Mouse (Mus musculus) heart, embryonic 14.5 days (tissue): Measurements from ENCODE around the gene Nfib. TPM values are rescaled to one million over a fixed set of nuclear protein-coding genes. Genes with fewer than 3 reads are reported as not detected.

Experiments used
- ATAC-seq: fragments of 200-750 bp; cut with Nextera tagmentation; 2 replicates; pipeline ENCODE4 v1.8.0; 2017; ENCODE audit warnings: low read depth, moderate TSS enrichment; ENCODE audit not compliant: insufficient number of reproducible peaks, insufficient read depth, low FRiP score
- H3K27ac ChIP-seq, 2 experiments: fragments of 200-500 bp in 1 of 2; fragments of 300-500 bp in 1 of 2; sonication (generic) in 1 of 2; replicated peaks in 1 of 2; 2 replicates each; pipeline ENCODE4 v1.5.1; 2012 to 2014; ENCODE audit warnings: low read depth in 2 of 2, low read length in 2 of 2, control low read depth in 1 of 2, mild to moderate bottlenecking in 1 of 2, mixed read lengths in 1 of 2; ENCODE audit not compliant: control insufficient read depth in 1 of 2, insufficient read depth in 1 of 2
- H3K27me3 ChIP-seq: fragments of 300-500 bp; sonication (generic); 2 replicates; pipeline ENCODE4 v1.6.1; 2014; ENCODE audit warnings: mild to moderate bottlenecking, low read length, control low read depth; ENCODE audit not compliant: control insufficient read depth, insufficient read depth
- H3K36me3 ChIP-seq: fragments of 300-500 bp; sonication (generic); 2 replicates; pipeline ENCODE4 v1.6.1; 2014; ENCODE audit warnings: mild to moderate bottlenecking, control low read depth, low read length, mixed read lengths; ENCODE audit not compliant: control insufficient read depth, insufficient read depth
- H3K4me1 ChIP-seq, 2 experiments: fragments of 200-500 bp in 1 of 2; fragments of 300-500 bp in 1 of 2; sonication (generic) in 1 of 2; 2 replicates each; pipeline ENCODE4 v1.6.1; 2012 to 2014; ENCODE audit warnings: low read length in 2 of 2, control low read depth in 1 of 2, mixed read lengths in 1 of 2; ENCODE audit not compliant: control insufficient read depth in 2 of 2, insufficient read depth in 2 of 2
- H3K4me2 ChIP-seq: fragments of 300-500 bp; sonication (generic); 2 replicates; pipeline ENCODE4 v1.6.1; 2014; ENCODE audit warnings: mild to moderate bottlenecking, low read length
- H3K4me3 ChIP-seq, 2 experiments: fragments of 200-500 bp in 1 of 2; fragments of 300-500 bp in 1 of 2; sonication (generic) in 1 of 2; 2 replicates each; pipeline ENCODE4 v1.5.1; 2012 to 2014; ENCODE audit warnings: low read length in 2 of 2, mild to moderate bottlenecking in 2 of 2, control low read depth in 1 of 2, low read depth in 1 of 2, moderate library complexity in 1 of 2; ENCODE audit not compliant: control insufficient read depth in 1 of 2, insufficient read depth in 1 of 2
- H3K9ac ChIP-seq: fragments of 300-500 bp; sonication (generic); 2 replicates; pipeline ENCODE4 v1.6.1; 2014; ENCODE audit warnings: mild to moderate bottlenecking, low read length
- H3K9me3 ChIP-seq: fragments of 300-500 bp; sonication (generic); 2 replicates; pipeline ENCODE4 v1.6.1; 2016; ENCODE audit warnings: low read length, control low read depth; ENCODE audit not compliant: control insufficient read depth
- WGBS: fragments of 180-500 bp; shearing (Covaris S2); extraction: QIAGEN DNeasy Blood & Tissue Kit; methylation state at CpG from one replicate; pipeline ENCODE4 v1.1.7; 2014; 5-methylcytosine and 5-hydroxymethylcytosine counted together
- polyA plus RNA-seq: library from polyadenylated mRNA; unstranded; fragments of >200 nt; fragmentation: Nextera tagmentation; extraction: Ambion mirVana; gene quantifications from 2 replicates; pipeline ENCODE4 v1.2.1, GENCODE M21; 2014

The Nfib gene
- polyA plus RNA-seq, 1 experiment from 2014 or later: 79.8 TPM

- H3K9ac ChIP-seq: no peak overlapping the region
- 17% methylated on average over 4 of the region's 4 CpGs for WGBS
- ATAC-seq: no peak
- no peak overlapping the region for H3K27ac ChIP-seq
- no peak overlapping the region for H3K4me3 ChIP-seq
- H3K4me2 ChIP-seq: no peak overlapping the region
- no peaks in the 10 kb centered on the region for H3K9me3 ChIP-seq
- no peaks in the 10 kb centered on the region for H3K36me3 ChIP-seq
- no peaks in the 10 kb centered on the region for H3K27me3 ChIP-seq
- peaks cover 10 to 27% of the 10 kb centered on the region in 2 experiments for H3K4me1 ChIP-seq
Observed at GRCm38 (mm10) chr4:82589345-82589890, 116.1 kb downstream of the Nfib start.

DNA sequence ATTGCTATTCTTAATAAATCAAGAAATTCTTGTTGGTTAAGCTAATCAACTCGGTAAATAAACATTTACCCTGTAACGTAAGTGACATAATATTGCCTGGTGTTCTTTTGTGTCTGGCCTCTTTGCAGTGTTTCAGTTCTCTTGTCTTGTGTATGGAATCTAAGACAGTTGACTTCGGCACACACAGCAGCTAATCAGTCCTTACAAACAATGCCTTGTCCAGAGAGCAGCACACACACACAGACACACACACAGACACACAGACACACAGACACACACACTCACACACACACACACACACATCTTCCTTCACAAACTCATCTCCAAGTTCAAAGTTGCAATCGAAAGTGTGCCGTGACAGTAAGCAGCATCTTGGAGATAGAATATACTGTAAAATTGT lies 116.8 kb downstream of the Nfib start:
- Histone ChIP-seq H3K4me1 (peaks cover 8 to 23% of the 10 kb centered on the region in 2 experiments), H3K4me3 (no peak overlapping the region), H3K27me3 (no peaks in the 10 kb centered on the region), H3K36me3 (no peaks in the 10 kb centered on the region), H3K27ac (no peak overlapping the region), H3K4me2 (no peak overlapping the region), H3K9ac (no peak overlapping the region), H3K9me3 (no peaks in the 10 kb centered on the region)
- ATAC-seq: no peak
- WGBS: 73% methylated on average over 5 of the region's 5 CpGs

DNA sequence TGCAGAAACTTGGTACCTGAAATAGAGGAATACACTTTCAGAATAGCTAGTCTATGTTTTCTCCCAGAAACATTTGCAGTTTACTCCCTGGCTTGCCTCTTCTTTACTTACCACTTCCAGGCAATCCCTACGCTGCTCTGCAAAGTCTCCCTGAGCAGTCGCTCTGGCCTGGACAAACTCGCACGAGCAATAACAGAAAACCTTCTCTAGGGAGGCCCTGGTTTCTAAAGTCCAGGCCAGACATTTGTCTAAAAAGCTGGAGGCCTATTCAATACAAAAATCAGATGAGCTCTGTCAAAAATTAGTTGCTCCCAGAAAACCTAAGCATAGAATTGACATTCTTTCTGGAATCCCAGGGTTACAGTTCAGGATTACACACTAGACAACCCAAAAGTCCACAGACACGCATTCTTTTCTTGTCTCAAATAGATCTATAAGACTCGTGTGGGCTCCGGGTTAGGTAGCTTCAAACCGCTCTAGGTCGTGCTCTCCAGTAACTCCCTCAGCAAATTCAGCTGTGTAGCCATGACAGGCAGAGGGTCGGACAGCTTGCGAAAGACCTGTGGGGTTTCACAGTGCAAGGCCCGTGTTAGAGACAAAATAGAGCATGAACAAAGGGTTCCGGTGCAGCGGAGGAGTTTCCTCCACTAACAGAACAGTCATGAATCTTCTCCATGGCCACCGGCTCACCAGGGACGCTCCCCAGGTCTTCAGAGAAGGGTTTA lies 118.2 kb downstream of the Nfib start:
- 80% methylated on average over 16 of the region's 16 CpGs for WGBS
- ATAC-seq: no peak

GRCm38 (mm10) chr4:82586637-82587036 lies 118.9 kb downstream of the Nfib start:
- Histone ChIP-seq H3K27me3 (no peaks in the 10 kb centered on the region), H3K27ac (no peak overlapping the region), H3K36me3 (no peaks in the 10 kb centered on the region), H3K9me3 (no peaks in the 10 kb centered on the region), H3K4me2 (no peak overlapping the region), H3K4me3 (no peak overlapping the region), H3K9ac (no peak overlapping the region), H3K4me1 (peaks cover 6 to 8% of the 10 kb centered on the region in 2 experiments; a peak in 3 of 4 replicates)
- WGBS: 74% methylated on average over 5 of the region's 5 CpGs
- ATAC-seq: no peak

More for the DNA sequence above, 118.2 kb downstream of the Nfib start:
- no peaks in the 10 kb centered on the region for H3K9me3 ChIP-seq
- H3K36me3 ChIP-seq: no peaks in the 10 kb centered on the region
- no peak overlapping the region for H3K27ac ChIP-seq
- no peak overlapping the region for H3K9ac ChIP-seq
- no peaks in the 10 kb centered on the region for H3K27me3 ChIP-seq
- H3K4me1 ChIP-seq: peaks cover 6 to 10% of the 10 kb centered on the region in 2 experiments; a peak in 3 of 4 replicates
- H3K4me3 ChIP-seq: no peak overlapping the region
- H3K4me2 ChIP-seq: no peak overlapping the region

GRCm38 (mm10) chr4:82585536-82585935 lies 120.0 kb downstream of the Nfib start:
- H3K27me3 ChIP-seq: no peaks in the 10 kb centered on the region
- no peak overlapping the region for H3K9ac ChIP-seq
- whole genome bisulfite sequencing: 74% methylated on average over 9 of the region's 9 CpGs
- no peak overlapping the region for H3K4me2 ChIP-seq
- H3K9me3 ChIP-seq: no peaks in the 10 kb centered on the region
- no peak overlapping the region for H3K4me3 ChIP-seq
- H3K27ac ChIP-seq: no peak overlapping the region
- no peaks in the 10 kb centered on the region for H3K36me3 ChIP-seq
- peaks cover 6 to 8% of the 10 kb centered on the region in 2 experiments; a peak in 3 of 4 replicates for H3K4me1 ChIP-seq
- ATAC-seq: no peak

- Histone ChIP-seq H3K27ac (no peak overlapping the region), H3K4me2 (no peak overlapping the region), H3K27me3 (no peaks in the 10 kb centered on the region), H3K4me3 (no peak overlapping the region), H3K9me3 (no peaks in the 10 kb centered on the region), H3K9ac (no peak overlapping the region), H3K36me3 (no peaks in the 10 kb centered on the region), H3K4me1 (peaks cover 6 to 8% of the 10 kb centered on the region in 2 experiments; a peak in 3 of 4 replicates)
- ATAC-seq: no peak
- 93% methylated on average over 5 of the region's 5 CpGs for WGBS
Observed at GRCm38 (mm10) chr4:82585056-82585455, 120.5 kb downstream of the Nfib start.

DNA sequence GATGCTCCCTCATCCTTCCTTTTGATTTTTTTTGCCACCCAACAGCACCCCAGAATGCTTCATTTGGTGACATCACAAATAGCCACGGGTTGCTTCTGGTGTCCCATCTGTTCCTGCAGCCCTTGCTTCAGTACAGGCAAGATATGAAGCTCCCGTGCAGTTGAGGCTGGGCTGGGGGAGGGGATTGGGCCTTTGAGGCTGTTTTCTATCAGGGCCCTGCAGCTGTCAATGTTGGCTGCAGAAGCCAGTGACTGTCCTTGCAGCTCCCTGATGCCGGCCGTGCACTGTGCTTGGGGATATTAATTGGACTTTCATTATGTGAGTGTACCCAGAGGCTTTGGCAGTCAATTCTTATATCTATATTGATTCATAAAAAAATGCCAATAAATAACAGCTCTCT lies 121.0 kb downstream of the Nfib start:
- Histone ChIP-seq H3K4me1 (peaks cover 6 to 8% of the 10 kb centered on the region in 2 experiments; a peak in 3 of 4 replicates), H3K9me3 (no peaks in the 10 kb centered on the region), H3K27ac (no peak overlapping the region), H3K36me3 (no peaks in the 10 kb centered on the region), H3K9ac (no peak overlapping the region), H3K4me3 (no peak overlapping the region), H3K27me3 (no peaks in the 10 kb centered on the region), H3K4me2 (no peak overlapping the region)
- 7% methylated on average over 4 of the region's 4 CpGs for WGBS
- ATAC-seq: no peak
